Mouse (Mus musculus) lung, embryonic 14.5 days (tissue): ENCODE data around the gene Tgif2. TPM values are rescaled to one million over a fixed set of nuclear protein-coding genes. Genes with fewer than 3 reads are reported as not detected.
"Not testable (repeated sequence)": the region's sequence is repeated elsewhere in the genome, so short reads cannot be mapped to it uniquely, and the experiment has no call there.

Experiments used
- ATAC-seq: fragments of 200-750 bp; cut with Nextera tagmentation; 2 replicates; pipeline ENCODE4 v1.8.0; 2017; ENCODE audit warnings: mild to moderate bottlenecking, moderate TSS enrichment, moderate library complexity; ENCODE audit not compliant: insufficient read depth
- DNase-seq: peaks from one replicate; pipeline ENCODE4 v3.0.0-alpha.2; 2015
- H3K27ac ChIP-seq: fragments of 300-500 bp; sonication (generic); 2 replicates; pipeline ENCODE4 v1.5.1; 2014; ENCODE audit warnings: low read depth, mild to moderate bottlenecking, moderate library complexity
- H3K27me3 ChIP-seq: fragments of 300-500 bp; sonication (generic); 2 replicates; pipeline ENCODE4 v1.6.1; 2014; ENCODE audit warnings: low read length, control low read depth; ENCODE audit not compliant: insufficient read depth
- H3K36me3 ChIP-seq: fragments of 300-500 bp; sonication (generic); 2 replicates; pipeline ENCODE4 v1.6.1; 2014; ENCODE audit warnings: control low read depth; ENCODE audit not compliant: insufficient read depth
- H3K4me1 ChIP-seq: fragments of 300-500 bp; sonication (generic); 2 replicates; pipeline ENCODE4 v1.6.1; 2014; ENCODE audit warnings: antibody characterized with exemption, control low read depth; ENCODE audit not compliant: insufficient read depth
- H3K4me2 ChIP-seq: fragments of 300-500 bp; sonication (generic); 2 replicates; pipeline ENCODE4 v1.6.1; 2014; ENCODE audit warnings: mild to moderate bottlenecking
- H3K4me3 ChIP-seq: fragments of 300-500 bp; sonication (generic); 2 replicates; pipeline ENCODE4 v1.5.1; 2014; ENCODE audit warnings: low read depth, low read length
- H3K9ac ChIP-seq: fragments of 300-500 bp; sonication (generic); 2 replicates; pipeline ENCODE4 v1.6.1; 2014
- H3K9me3 ChIP-seq: fragments of 300-500 bp; sonication (generic); 2 replicates; pipeline ENCODE4 v1.6.1; 2016; ENCODE audit warnings: low read depth, low read length, control low read depth
- CTCF ChIP-seq: IDR thresholded peaks from 2 replicates; pipeline ENCODE4 v1.5.1; 2016; ENCODE audit warnings: antibody characterized with exemption, low read depth
- WGBS: fragments of 180-500 bp; shearing (Covaris S2); extraction: QIAGEN DNeasy Blood & Tissue Kit; methylation state at CpG from one replicate; pipeline ENCODE4 v1.1.7; 2014; 5-methylcytosine and 5-hydroxymethylcytosine counted together
- polyA plus RNA-seq: library from polyadenylated mRNA; unstranded; fragments of >200 nt; fragmentation: Nextera tagmentation; extraction: Ambion mirVana; gene quantifications from 2 replicates; pipeline ENCODE4 v1.2.1, GENCODE M21; 2014

Tgif2 gene
- polyA plus RNA-seq, 1 experiment from 2014 or later = 75.1 TPM

DNA sequence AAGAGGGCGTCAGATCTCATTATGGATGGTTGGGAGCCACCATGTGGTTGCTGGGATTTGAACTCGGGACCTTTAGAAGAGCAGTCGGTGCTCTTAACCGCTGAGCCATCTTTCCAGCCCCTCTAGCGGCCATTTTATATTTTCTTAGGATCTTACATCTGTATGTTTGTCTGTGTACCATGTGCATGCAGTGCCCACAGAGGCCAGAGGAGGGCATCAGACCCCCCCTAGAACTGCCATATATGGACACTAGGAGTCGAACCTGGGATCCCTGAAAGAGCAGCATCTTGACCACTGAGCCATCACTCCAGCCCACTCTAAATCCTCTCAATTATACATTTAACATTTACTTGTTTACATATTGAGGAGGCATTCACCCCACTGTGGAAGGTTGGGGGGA lies 14.7 kb upstream of the Tgif2 start:
- not testable (repeated sequence) for DNase-seq, H3K9ac ChIP-seq
- 87% methylated on average over 6 of the region's 6 CpGs for WGBS

DNA sequence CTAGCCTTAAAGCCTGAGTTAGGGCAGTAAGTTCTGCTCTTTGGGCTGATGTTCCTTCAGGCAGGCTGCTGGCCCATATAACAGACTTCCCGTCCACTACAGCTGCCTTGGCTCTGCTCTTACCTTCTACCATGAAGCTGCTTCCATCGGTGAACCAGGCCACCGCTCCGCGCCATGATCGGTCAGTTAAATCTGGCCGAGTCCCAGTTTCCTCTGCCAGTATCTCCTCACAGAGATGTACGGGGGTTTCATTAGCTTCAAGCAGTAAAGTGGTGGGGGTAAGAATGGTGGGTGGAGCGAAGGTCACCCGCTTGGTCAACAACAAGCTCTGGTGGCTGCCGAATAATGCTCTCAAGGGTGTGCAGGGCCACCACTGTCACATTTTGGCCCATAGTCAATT lies 5.5 kb upstream of the Tgif2 start:
- Histone ChIP-seq H3K4me3 (no peak overlapping the region), H3K27me3 (no peaks in the 10 kb centered on the region), H3K9ac (no peak overlapping the region), H3K27ac (no peak overlapping the region), H3K36me3 (peaks cover 73% of the 10 kb centered on the region), H3K4me2 (no peak overlapping the region), H3K4me1 (peaks cover 5% of the 10 kb centered on the region; the same call in 1 of the 2 replicates), H3K9me3 (peaks cover 15% of the 10 kb centered on the region; the same call in 1 of the 2 replicates)
- no peak for TF ChIP-seq CTCF
- ATAC-seq (no peak), DNase-seq (no peak)
- 94% methylated on average over 11 of the region's 11 CpGs for WGBS

More for the DNA sequence above, 14.7 kb upstream of the Tgif2 start:
- H3K27ac ChIP-seq, H3K27me3 ChIP-seq, H3K9me3 ChIP-seq, ATAC-seq, H3K4me1 ChIP-seq, H3K4me2 ChIP-seq, H3K4me3 ChIP-seq: not testable (repeated sequence)
- peak; percentile 7; the same call in 1 of the 2 replicates for TF ChIP-seq CTCF
- H3K36me3 ChIP-seq = 0 out of 2 replicates have a peak, but pooled peaks cover 10% of the 10 kb centered on the region

DNA sequence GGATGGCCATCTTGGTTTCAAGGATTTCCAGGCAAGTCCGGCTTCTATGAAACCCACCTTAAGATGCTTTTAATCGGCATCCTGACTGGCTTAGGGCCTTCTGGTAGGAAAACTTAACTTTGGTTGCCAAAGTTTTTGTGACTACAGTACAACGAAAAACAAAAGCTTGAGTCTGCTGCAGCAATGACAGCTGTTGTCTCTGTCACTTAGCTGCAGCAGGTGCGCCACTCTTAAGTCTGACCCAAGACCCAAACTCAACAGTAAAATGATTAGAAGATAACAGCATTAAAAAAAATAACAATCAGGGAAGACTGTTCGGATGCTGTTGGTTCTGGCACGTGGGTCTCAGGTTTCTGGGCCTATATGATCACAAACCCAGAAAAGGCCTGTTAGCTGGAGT lies 968 bp upstream of the Tgif2 start:
- H3K4me2 ChIP-seq = peak overlapping the region; percentile 75
- WGBS = 46% methylated on average over 6 of the region's 6 CpGs
- no peak for TF ChIP-seq CTCF

DNA sequence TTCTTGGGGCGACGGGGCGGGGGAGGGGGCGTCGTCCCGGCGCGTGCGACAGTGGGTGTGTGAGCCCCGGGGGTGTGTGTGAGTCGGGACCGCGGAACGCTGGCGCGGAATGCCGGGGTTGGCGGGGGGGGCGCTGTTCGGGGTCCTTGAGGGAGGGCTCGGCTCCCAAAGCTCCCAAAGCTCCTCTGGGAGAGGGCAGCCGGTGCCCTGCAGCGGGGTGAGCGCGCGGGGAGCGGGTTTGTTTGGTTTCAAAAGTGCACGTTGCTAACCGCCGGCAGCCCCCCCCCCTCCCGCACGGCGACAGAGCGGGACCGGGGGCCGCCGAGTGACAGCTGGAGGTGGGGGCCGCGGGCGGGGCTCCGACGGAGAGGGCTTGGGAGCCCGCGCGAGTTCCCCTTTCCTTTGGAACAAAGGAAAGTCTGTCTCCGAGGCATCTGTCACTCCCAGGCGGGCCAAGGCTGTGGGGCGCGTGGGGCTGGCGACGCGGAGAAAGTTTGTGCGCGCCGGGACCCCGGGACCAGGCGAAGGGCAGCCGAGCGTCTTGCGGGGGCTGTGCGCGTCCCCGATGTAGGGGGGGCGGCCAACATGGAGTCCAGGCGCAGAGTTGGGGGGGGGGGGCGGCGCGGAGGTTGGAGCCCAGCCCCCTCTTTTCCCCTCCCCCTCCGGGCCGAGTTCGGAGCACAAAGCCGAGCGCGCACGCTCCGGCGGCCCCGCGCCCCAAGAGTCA lies 657 bp downstream of the Tgif2 start:
- Histone ChIP-seq H3K9ac (peak overlapping the region; percentile 86), H3K4me1 (peaks cover 39% of the 10 kb centered on the region)

More for the DNA sequence above, 968 bp upstream of the Tgif2 start:
- H3K36me3 ChIP-seq = peaks cover 30% of the 10 kb centered on the region
- H3K27ac ChIP-seq = peak overlapping the region; percentile 93
- no peaks in the 10 kb centered on the region for H3K27me3 ChIP-seq
- no peak for ATAC-seq
- no peaks in the 10 kb centered on the region for H3K9me3 ChIP-seq
- peak overlapping the region; percentile 91 for H3K4me3 ChIP-seq
- no peak for DNase-seq
- peak overlapping the region; percentile 86 for H3K9ac ChIP-seq
- H3K4me1 ChIP-seq = peaks cover 27% of the 10 kb centered on the region

DNA sequence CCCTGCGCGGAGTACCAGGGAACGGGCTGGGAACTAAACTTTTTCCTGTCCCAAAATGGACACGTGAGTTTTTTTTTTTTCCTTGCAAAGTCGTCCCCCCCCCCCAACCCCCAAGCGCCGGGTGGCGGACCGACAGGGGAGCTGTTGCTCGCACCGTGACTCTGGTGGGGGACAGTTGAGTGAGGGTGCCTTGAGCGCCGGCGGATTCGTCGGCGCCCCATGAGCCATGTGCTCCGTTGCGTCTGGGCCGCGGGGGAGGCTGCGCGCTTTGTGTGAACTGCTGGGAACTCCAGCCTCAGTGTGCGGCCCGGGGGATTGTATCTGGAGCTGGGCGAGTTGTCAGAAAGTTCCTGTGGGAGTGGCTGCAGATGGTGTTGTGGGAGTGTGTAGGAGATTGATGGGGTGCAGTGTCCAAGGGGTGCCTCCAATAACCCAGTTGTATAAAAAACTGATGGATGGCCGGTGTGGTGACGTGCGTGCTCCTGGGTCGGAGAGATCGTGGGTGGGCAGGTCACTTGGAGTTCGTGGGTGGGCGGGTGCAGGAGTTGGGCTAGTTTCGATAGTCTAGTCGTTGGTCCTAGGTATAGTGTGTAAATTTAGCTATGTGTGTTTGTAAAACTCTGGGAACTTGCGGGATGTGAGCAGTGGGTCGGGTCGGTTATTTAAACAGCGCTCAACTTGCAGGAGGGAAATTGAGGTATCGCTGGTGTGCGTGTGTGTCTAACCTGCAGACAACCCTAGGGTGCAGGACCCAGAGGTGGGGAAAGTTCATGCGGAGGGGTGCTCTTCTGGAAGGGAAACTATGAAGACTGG lies 1.4 kb downstream of the Tgif2 start:
- Histone ChIP-seq H3K9me3 (no peaks in the 10 kb centered on the region), H3K27ac (peak overlapping the region; percentile 96), H3K4me2 (peak overlapping the region; percentile 75), H3K9ac (peak overlapping the region; percentile 86), H3K4me1 (peaks cover 41% of the 10 kb centered on the region), H3K4me3 (peak overlapping the region; percentile 91), H3K27me3 (no peaks in the 10 kb centered on the region), H3K36me3 (peaks cover 32% of the 10 kb centered on the region)
- TF ChIP-seq CTCF = peak; percentile 34; the same call in 1 of the 2 replicates
- ATAC-seq (peak; percentile 46), DNase-seq (peak; percentile 87)
- under 1% methylated on average over 42 of the region's 42 CpGs for WGBS

More for the DNA sequence above, 657 bp downstream of the Tgif2 start:
- DNase-seq = peak; percentile 80
- peak overlapping the region; percentile 96 for H3K27ac ChIP-seq
- peak overlapping the region; percentile 91 for H3K4me3 ChIP-seq
- peaks cover 27% of the 10 kb centered on the region for H3K36me3 ChIP-seq
- under 1% methylated on average over 73 of the region's 79 CpGs for WGBS
- no peak for TF ChIP-seq CTCF
- peak; percentile 52 for ATAC-seq
- no peaks in the 10 kb centered on the region for H3K27me3 ChIP-seq
- peak overlapping the region; percentile 75 for H3K4me2 ChIP-seq
- H3K9me3 ChIP-seq = no peaks in the 10 kb centered on the region

DNA sequence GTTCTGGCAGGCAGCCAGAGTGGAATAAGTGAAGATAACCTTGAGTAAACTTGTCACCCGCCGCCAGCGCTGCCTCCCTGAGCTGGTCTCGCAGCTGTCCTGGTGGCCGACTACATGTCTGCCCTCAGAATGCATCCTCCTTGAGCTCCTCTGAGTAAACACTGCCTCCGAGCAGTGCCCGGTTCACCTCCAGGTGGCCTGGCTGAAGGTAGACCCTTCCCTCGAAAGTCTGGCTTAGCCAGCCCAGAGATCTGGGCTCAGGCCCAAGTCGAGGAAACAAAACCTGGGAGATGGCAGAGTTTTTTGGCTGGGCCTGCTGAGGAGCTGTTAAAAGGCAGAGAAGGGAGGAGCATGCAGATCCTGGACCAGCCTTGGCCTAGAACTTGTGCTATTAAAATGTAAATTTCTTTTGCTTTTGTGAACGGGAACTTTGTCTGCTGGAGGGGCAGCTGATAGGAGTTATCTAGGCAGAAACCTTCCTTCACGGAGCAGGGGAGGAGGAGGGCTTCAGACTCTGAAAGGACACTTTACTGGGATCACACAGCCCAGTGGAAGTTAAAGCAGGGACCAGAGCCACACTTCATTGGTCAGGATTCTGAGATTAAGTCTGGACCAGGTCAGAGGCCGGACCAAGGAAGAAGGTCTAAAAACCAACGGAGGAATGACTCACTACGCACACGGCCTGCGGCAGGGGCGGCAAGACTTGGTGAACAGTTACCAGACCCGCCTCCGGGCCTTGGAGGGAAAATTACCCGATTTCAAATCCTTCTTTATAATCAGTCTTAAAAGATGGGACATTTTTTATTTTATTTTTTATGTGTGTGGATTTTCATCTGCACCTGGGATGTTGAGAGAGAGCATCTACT lies 2.3 kb downstream of the Tgif2 start:
- peak overlapping the region; percentile 96 for H3K27ac ChIP-seq
- ATAC-seq = peak; percentile 16; the same call in 1 of the 2 replicates
- peak overlapping the region; percentile 75 for H3K4me2 ChIP-seq
- H3K27me3 ChIP-seq = no peaks in the 10 kb centered on the region
- peak; percentile 84 for DNase-seq
- peak overlapping the region; percentile 86 for H3K9ac ChIP-seq
- H3K4me3 ChIP-seq = peak overlapping the region; percentile 91
- peaks cover 34% of the 10 kb centered on the region for H3K36me3 ChIP-seq
- peak; percentile 44 for TF ChIP-seq CTCF
- peaks cover 41% of the 10 kb centered on the region for H3K4me1 ChIP-seq
- 4% methylated on average over 20 of the region's 20 CpGs for WGBS
- H3K9me3 ChIP-seq = no peaks in the 10 kb centered on the region
